Mouse (Mus musculus) bone marrow macrophage, adult 2 months (primary cell): Measurements from ENCODE around the gene Lrrk2. TPM values are rescaled to one million over a fixed set of nuclear protein-coding genes. Genes with fewer than 3 reads are reported as not detected.

ENCODE experiments used
- H3K27ac ChIP-seq: 2 replicates; pipeline ENCODE4 v1.5.1; 2012; ENCODE audit warnings: low read depth, low read length; ENCODE audit not compliant: insufficient read depth
- H3K4me1 ChIP-seq: 2 replicates; pipeline ENCODE4 v1.6.1; 2012; ENCODE audit warnings: low read length; ENCODE audit not compliant: control insufficient read depth, insufficient read depth
- H3K4me3 ChIP-seq: 2 replicates; pipeline ENCODE4 v1.5.1; 2012; ENCODE audit warnings: mild to moderate bottlenecking, low read length, moderate library complexity; ENCODE audit not compliant: insufficient read depth
- CTCF ChIP-seq: IDR thresholded peaks from 2 replicates; pipeline ENCODE4 v1.5.1; 2012; ENCODE audit warnings: low read depth, mild to moderate bottlenecking, low read length, moderate library complexity
- POLR2A ChIP-seq: IDR thresholded peaks from 2 replicates; pipeline ENCODE4 v1.6.1; 2012; ENCODE audit warnings: mild to moderate bottlenecking, low read depth, low read length, borderline replicate concordance
- polyA plus RNA-seq: library from polyadenylated mRNA; stranded (reverse); fragments of >200 nt; gene quantifications from 2 replicates; pipeline ENCODE4 v1.2.4, GENCODE M21; 2012; ENCODE audit not compliant: missing spikeins, insufficient read depth, insufficient read length

Lrrk2 gene
- 4.2 and 4.6 TPM in 2 replicates for polyA plus RNA-seq

GRCm38 (mm10) chr15:91672645-91673568 lies at the start of gene Lrrk2:
Gene Lrrk2, plus strand, starts transcription at chr15:91673175.
- peaks cover 16% of the 10 kb centered on the region for H3K4me1 ChIP-seq
- TF ChIP-seq POLR2A (no peak), CTCF (no peak)
- H3K27ac ChIP-seq, result peak within 1 kb of the TSS; percentile 52
- H3K4me3 ChIP-seq, result peak within 1 kb of the TSS; percentile 67

DNA sequence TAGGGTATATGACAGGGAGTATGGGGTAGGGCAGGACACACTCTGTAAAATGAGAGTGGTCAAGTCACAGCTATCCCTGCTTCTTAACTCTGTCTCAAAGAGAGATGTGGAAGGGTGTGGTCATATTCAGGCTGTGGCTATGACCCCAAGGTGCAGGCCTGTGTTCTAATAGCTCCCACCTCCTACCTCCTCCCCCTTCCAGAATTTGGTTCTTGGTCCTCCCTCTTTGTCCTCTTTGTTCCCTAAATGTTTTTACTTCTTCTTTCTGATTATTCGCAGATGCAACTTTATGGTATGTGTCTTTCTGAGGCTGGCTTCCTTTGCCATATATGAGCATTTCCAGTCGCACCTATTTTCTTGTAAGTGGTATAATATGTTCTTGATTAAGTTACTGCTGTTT lies 48.5 kb upstream of the Lrrk2 start:
- Histone ChIP-seq H3K4me3 (no peak overlapping the region), H3K27ac (no peak overlapping the region), H3K4me1 (no peaks in the 10 kb centered on the region)
- TF ChIP-seq CTCF, result no peak
- no peak for TF ChIP-seq POLR2A

DNA sequence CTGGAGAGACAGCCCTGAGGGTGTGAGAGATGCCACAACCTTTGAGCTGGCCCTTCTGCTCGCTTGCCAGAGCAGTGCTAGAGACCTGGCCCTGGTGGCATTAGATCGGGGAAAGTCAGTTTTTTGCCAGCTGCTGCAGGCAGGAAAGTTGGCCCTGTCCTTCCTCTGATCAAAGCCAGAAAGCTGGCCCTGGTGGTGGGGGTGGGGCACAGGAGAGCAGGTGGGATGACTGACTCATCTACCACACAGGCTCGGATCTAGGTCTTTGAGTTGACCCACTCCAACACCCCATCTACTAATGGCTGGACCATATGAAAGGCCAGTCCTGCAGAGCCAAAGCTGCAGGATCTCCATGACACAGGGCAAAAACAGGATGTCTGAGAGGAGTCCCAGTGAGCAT lies 43.8 kb upstream of the Lrrk2 start:
- TF ChIP-seq CTCF (no peak), POLR2A (no peak)
- Histone ChIP-seq H3K4me1 (0 out of 2 replicates have a peak, but pooled peaks cover 4% of the 10 kb centered on the region), H3K27ac (no peak overlapping the region), H3K4me3 (no peak overlapping the region)

DNA sequence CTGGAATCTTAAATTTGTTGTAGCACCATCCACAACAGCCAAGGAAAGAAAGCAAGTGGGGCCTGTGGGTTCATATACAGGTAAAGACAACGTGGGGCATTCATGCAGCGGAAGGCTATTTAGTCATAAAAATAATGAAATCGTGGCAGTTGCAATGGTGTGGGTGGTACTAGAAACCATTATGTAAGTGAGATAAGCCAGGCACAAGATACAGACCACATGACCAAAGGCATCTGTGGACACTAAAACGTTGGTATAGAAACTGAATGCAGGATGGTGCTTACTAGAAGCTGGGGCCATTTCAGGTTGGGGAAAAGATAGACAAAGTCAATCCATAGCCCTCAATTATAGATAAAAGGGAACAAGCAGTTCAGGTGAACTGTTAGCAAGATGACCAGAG lies 40.5 kb upstream of the Lrrk2 start:
- H3K4me3 ChIP-seq, result no peak overlapping the region
- no peak for TF ChIP-seq CTCF
- TF ChIP-seq POLR2A, result no peak
- 0 out of 2 replicates have a peak, but pooled peaks cover 4% of the 10 kb centered on the region for H3K4me1 ChIP-seq
- H3K27ac ChIP-seq, result no peak overlapping the region

DNA sequence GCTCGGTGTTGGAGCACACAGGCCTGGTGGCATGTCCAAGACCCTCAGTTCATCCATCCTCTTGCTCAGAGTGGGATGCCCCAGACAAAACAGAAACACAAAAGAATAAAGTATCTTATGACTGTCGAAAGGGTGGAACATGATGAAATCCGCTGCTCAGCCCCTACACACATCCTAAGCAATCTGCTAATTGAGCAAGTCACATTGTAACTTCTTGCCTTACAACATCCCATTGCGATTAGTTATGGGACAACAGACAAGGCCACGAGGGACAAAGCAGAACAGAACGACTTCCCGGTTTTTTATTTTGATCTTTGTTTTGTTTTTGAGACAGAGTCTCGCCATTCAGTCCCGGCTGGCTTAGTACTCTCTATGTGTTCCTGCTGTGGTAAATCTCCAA lies 39.9 kb upstream of the Lrrk2 start:
- no peak overlapping the region for H3K27ac ChIP-seq
- H3K4me3 ChIP-seq, result no peak overlapping the region
- no peak for TF ChIP-seq POLR2A
- TF ChIP-seq CTCF, result no peak
- 0 out of 2 replicates have a peak, but pooled peaks cover 4% of the 10 kb centered on the region for H3K4me1 ChIP-seq

DNA sequence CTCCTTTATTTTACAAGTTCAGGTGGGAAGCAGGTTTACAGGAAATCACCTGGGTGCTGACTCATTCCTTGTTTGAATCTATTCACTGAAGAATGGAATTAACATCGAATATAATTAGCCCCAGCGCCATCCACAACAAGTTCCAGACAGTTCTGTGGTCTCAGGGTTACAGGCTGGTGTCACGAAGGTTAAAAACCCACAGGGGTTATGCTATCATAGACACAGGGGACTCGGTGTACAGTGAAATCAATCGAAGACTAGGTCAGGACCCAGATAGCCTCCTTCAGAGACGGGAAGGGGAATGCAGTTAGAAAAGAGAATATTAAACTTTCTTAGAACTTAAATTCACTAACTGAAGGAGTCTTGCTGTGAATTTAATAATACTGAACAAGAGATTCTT lies 39.2 kb upstream of the Lrrk2 start:
- Histone ChIP-seq H3K4me1 (0 out of 2 replicates have a peak, but pooled peaks cover 4% of the 10 kb centered on the region), H3K27ac (no peak overlapping the region)
- TF ChIP-seq POLR2A, result no peak
- TF ChIP-seq CTCF, result no peak

DNA sequence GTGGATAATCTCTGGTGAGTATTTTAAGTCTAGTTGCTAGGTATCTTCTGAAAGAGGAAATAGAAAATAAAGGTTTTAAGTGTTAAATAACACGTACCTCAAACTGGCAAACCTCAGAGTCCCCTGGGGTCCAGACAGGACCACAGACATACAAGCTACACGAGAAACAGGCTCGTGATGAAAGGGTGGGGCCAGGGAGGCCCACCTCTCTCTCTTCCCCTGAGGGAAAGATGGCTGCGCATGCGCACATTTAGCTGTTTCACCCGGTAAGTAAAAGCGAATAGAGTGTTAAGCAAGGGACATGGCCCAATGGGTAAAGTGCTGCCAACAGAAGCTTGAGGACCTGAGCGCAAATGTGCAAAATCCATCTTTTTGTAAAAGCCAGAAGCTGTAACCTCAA lies 38.7 kb upstream of the Lrrk2 start:
- no peak overlapping the region for H3K4me3 ChIP-seq

More for the DNA sequence above, 39.2 kb upstream of the Lrrk2 start:
- H3K4me3 ChIP-seq, result no peak overlapping the region

GRCm38 (mm10) chr15:91641631-91642030 lies 31.3 kb upstream of the Lrrk2 start:
- H3K27ac ChIP-seq, result no peak overlapping the region
- H3K4me3 ChIP-seq, result no peak overlapping the region
- peaks cover 12% of the 10 kb centered on the region for H3K4me1 ChIP-seq
- TF ChIP-seq CTCF (no peak), POLR2A (no peak)

More for the DNA sequence above, 38.7 kb upstream of the Lrrk2 start:
- H3K4me1 ChIP-seq, result 0 out of 2 replicates have a peak, but pooled peaks cover 4% of the 10 kb centered on the region
- no peak for TF ChIP-seq POLR2A
- no peak for TF ChIP-seq CTCF
- no peak overlapping the region for H3K27ac ChIP-seq

DNA sequence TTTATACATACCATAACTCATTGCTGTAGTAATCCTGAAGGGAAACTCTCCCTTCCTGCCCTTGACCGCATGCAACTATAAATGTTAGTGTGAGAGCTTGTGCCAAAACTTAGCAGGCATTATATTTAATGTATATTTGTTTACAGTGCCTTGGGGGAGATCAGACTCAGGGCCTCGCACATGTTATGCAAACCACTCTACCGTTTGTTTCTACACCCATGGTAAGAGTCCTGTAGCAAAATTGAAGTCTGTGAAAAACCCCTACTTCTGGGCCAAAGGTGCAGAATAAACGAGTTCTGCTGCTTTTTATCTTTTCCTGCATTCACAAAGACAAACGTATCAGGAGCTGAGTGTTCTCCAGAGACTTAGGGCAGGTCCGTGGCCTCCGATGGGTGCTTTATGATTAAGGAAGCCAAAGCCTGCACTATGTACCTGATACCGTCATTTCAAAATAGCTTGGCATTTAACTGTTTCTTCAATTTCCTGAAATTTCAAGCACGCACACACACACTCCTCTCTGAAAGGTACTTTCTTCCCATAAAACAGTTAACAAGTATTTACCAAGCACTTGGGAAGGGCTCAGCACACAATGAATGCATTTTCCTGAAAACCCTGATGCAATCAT lies 30.2 kb upstream of the Lrrk2 start:
- H3K4me3 ChIP-seq, result no peak overlapping the region
- H3K27ac ChIP-seq, result no peak overlapping the region

More for the DNA sequence above, 30.2 kb upstream of the Lrrk2 start:
- TF ChIP-seq CTCF, result no peak
- TF ChIP-seq POLR2A, result no peak
- H3K4me1 ChIP-seq, result peaks cover 12% of the 10 kb centered on the region
